Mouse (Mus musculus): ENCODE results near the gene Slc47a2. TPM values are rescaled to one million over a fixed set of nuclear protein-coding genes. Genes with fewer than 3 reads are reported as not detected.

The Slc47a2 gene
- total and polyA plus RNA-seq, 3 experiments, result 0.15 to 0.25 TPM; not detected in 1

DNA sequence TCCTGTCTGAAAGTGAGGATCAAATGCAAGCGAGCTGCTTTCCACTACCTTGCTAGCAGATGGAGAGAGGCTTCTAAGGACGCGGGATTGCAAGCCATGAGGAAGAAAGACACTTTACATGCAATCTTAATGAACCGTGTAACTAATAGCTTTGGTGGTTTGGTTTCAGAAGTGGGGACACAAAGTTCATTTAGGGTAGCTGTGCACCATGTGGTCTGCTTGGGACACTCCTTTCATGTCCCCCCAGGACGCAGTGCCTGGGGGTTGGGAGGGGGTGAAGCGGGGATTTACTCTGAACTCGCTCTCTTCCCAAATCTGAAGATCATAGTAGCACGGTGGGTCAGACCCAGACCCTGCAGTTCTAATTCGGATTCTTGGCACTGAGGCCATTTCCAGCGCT lies 689 bp downstream of the Slc47a2 start:
- H3K9me3 ChIP-seq (replicated peaks; ENCODE audit: insufficient read depth, low read length), result no peaks in the 10 kb centered on the region
- TF ChIP-seq ZMIZ1 (IDR thresholded peaks at IDR 0.05; ENCODE audit: low read depth, low read length) (no peak), CHD2 (IDR thresholded peaks at IDR 0.05; ENCODE audit: low read length) (no peak), CTCF (IDR thresholded peaks at IDR 0.05 in 2 of 3, conservative IDR thresholded peaks at IDR 0.05 in 1 of 3; ENCODE audit: control insufficient read depth in 1 of 3, insufficient read depth in 1 of 3, low read depth in 2 of 3, low read length in 3 of 3, poor library complexity in 1 of 3, severe bottlenecking in 1 of 3) (no peak), POLR2AphosphoS2 (IDR thresholded peaks at IDR 0.05; ENCODE audit: low read length) (no peak), USF2 (IDR thresholded peaks at IDR 0.05; ENCODE audit: borderline replicate concordance in 1 of 2, insufficient read depth in 1 of 2, low read depth in 1 of 2, low read length in 2 of 2) (no peak), ZC3H11A (IDR thresholded peaks at IDR 0.05; ENCODE audit: low read depth, low read length) (no peak), CHD1 (IDR thresholded peaks at IDR 0.05; ENCODE audit: low read depth, low read length) (no peak)
- H3K27me3 ChIP-seq (ENCODE audit: control insufficient read depth in 1 of 2, insufficient read depth in 2 of 2, low read length in 2 of 2), result peaks cover 0 to 10% of the 10 kb centered on the region in 2 experiments; a peak in 2 of 4 replicates
- no peak for DNase-seq (ENCODE audit: low read depth, low spot score)
- H3K36me3 ChIP-seq (ENCODE audit: control insufficient read depth in 1 of 2, insufficient read depth in 2 of 2, low read length in 2 of 2), result no peaks in the 10 kb centered on the region
- H3K4me1 ChIP-seq (ENCODE audit: control insufficient read depth in 1 of 2, insufficient read depth in 2 of 2, low read length in 2 of 2), result no peaks in the 10 kb centered on the region; a peak in 2 of 4 replicates
- H3K4me3 ChIP-seq (ENCODE audit: control insufficient read depth in 1 of 2, insufficient read depth in 1 of 2, low read depth in 2 of 2, low read length in 2 of 2), result no peak overlapping the region
- no peak overlapping the region for H3K9ac ChIP-seq (ENCODE audit: control insufficient read depth, low read depth, low read length, poor library complexity, severe bottlenecking)
- no peaks in the 10 kb centered on the region for H3K79me2 ChIP-seq (ENCODE audit: control insufficient read depth, insufficient read depth, low read length, poor library complexity)
- no peak overlapping the region for H3K27ac ChIP-seq (ENCODE audit: control insufficient read depth, low read depth, low read length)

DNA sequence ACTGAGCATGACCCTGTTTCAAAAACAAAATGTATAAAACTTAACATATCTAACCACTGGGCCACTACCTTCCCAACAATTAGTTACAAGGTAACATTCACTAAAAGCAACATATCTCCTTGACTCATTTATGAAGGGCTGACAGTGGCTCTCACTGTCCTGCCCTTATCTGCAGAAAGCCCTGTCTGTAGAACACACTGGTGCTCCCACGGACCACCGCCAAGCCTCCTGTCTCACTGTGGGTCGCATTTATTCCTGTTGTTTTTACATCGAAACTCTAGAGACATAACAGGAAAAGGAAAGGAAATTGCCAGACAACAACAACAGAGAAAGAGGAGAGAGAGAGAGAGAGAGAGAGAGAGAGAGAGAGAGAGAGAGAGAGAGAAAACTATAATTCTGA lies 1.4 kb downstream of the Slc47a2 start:
- Histone ChIP-seq H3K27me3 (ENCODE audit: control insufficient read depth in 1 of 2, insufficient read depth in 2 of 2, low read length in 2 of 2) (peaks cover 0 to 8% of the 10 kb centered on the region in 2 experiments; a peak in 2 of 4 replicates), H3K4me3 (ENCODE audit: control insufficient read depth in 1 of 2, insufficient read depth in 1 of 2, low read depth in 2 of 2, low read length in 2 of 2) (no peak overlapping the region), H3K9ac (ENCODE audit: control insufficient read depth, low read depth, low read length, poor library complexity, severe bottlenecking) (no peak overlapping the region), H3K9me3 (replicated peaks; ENCODE audit: insufficient read depth, low read length) (no peaks in the 10 kb centered on the region), H3K36me3 (ENCODE audit: control insufficient read depth in 1 of 2, insufficient read depth in 2 of 2, low read length in 2 of 2) (no peaks in the 10 kb centered on the region), H3K4me1 (ENCODE audit: control insufficient read depth in 1 of 2, insufficient read depth in 2 of 2, low read length in 2 of 2) (no peaks in the 10 kb centered on the region; a peak in 2 of 4 replicates), H3K27ac (ENCODE audit: control insufficient read depth, low read depth, low read length) (no peak overlapping the region), H3K79me2 (ENCODE audit: control insufficient read depth, insufficient read depth, low read length, poor library complexity) (no peaks in the 10 kb centered on the region)
- DNase-seq (ENCODE audit: low read depth, low spot score), result no peak
- TF ChIP-seq MAFK (IDR thresholded peaks at IDR 0.05; ENCODE audit: borderline replicate concordance, low read depth, low read length), result no peak
- TF ChIP-seq KAT2A (conservative IDR thresholded peaks at IDR 0.05; ENCODE audit: low read depth, low read length), result no peak
- no peak for TF ChIP-seq MAX (IDR thresholded peaks at IDR 0.05; ENCODE audit: low read length)
- no peak for TF ChIP-seq USF1 (IDR thresholded peaks at IDR 0.05; ENCODE audit: low read depth, low read length)

DNA sequence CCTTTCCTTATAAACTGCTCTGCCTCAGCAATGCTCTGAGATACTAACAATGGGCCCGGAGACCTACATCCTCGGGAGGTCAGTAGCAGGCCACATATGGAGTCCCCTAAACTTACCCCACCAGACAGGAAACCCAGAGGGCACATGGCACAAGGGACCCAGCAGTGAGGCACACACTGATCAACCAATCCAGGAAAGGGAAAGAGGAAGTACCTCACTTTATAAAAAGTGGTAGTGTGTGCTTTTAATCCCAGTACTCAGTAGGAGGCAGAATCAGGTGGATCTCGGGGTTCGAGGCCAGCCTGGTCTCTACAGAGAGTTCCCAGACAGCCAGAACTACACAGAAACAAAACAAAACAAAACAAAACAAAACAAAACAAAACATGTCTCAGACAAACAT lies 2.3 kb downstream of the Slc47a2 start:
- peaks cover 0 to 12% of the 10 kb centered on the region in 2 experiments; a peak in 2 of 4 replicates for H3K27me3 ChIP-seq (ENCODE audit: control insufficient read depth in 1 of 2, insufficient read depth in 2 of 2, low read length in 2 of 2)

More for the DNA sequence above, 2.3 kb downstream of the Slc47a2 start:
- Histone ChIP-seq H3K27ac (ENCODE audit: control insufficient read depth, low read depth, low read length) (no peak overlapping the region), H3K4me3 (ENCODE audit: control insufficient read depth in 1 of 2, insufficient read depth in 1 of 2, low read depth in 2 of 2, low read length in 2 of 2) (no peak overlapping the region), H3K9ac (ENCODE audit: control insufficient read depth, low read depth, low read length, poor library complexity, severe bottlenecking) (no peak overlapping the region), H3K79me2 (ENCODE audit: control insufficient read depth, insufficient read depth, low read length, poor library complexity) (no peaks in the 10 kb centered on the region), H3K36me3 (ENCODE audit: control insufficient read depth in 1 of 2, insufficient read depth in 2 of 2, low read length in 2 of 2) (no peaks in the 10 kb centered on the region), H3K4me1 (ENCODE audit: control insufficient read depth in 1 of 2, insufficient read depth in 2 of 2, low read length in 2 of 2) (no peaks in the 10 kb centered on the region; a peak in 2 of 4 replicates), H3K9me3 (replicated peaks; ENCODE audit: insufficient read depth, low read length) (no peaks in the 10 kb centered on the region)
- TF ChIP-seq ELF1 (IDR thresholded peaks at IDR 0.05; ENCODE audit: low read depth, low read length) (no peak), NRF1 (IDR thresholded peaks at IDR 0.05; ENCODE audit: insufficient read depth, low read depth, low read length, poor library complexity, severe bottlenecking) (no peak), ZC3H11A (IDR thresholded peaks at IDR 0.05; ENCODE audit: low read depth, low read length) (no peak), MEF2A (IDR thresholded peaks at IDR 0.05; ENCODE audit: extremely low read depth, insufficient replicate concordance, low read depth, low read length, poor library complexity, severe bottlenecking) (no peak), MAX (IDR thresholded peaks at IDR 0.05; ENCODE audit: low read length) (peak; percentile 59), ETS1 (IDR thresholded peaks at IDR 0.05; ENCODE audit: low read depth, low read length) (no peak), JUND (IDR thresholded peaks at IDR 0.05; ENCODE audit: low read depth, low read length) (no peak), CHD2 (IDR thresholded peaks at IDR 0.05; ENCODE audit: low read length) (no peak), MYC (IDR thresholded peaks at IDR 0.05; ENCODE audit: low read depth, low read length) (0 out of 2 replicates have a peak, but pooled peaks have one; percentile 22), POLR2AphosphoS5 (IDR thresholded peaks at IDR 0.05; ENCODE audit: borderline replicate concordance, low read depth, low read length) (no peak), ZKSCAN1 (IDR thresholded peaks at IDR 0.05; ENCODE audit: low read depth, low read length) (no peak), ZMIZ1 (IDR thresholded peaks at IDR 0.05; ENCODE audit: low read depth, low read length) (no peak), E2F4 (IDR thresholded peaks at IDR 0.05; ENCODE audit: borderline replicate concordance, low read depth, low read length) (no peak), NELFE (IDR thresholded peaks at IDR 0.05; ENCODE audit: low read depth, low read length) (no peak), MYB (IDR thresholded peaks at IDR 0.05; ENCODE audit: low read depth, low read length) (no peak), SMC3 (IDR thresholded peaks at IDR 0.05; ENCODE audit: low read depth, low read length) (no peak)
- DNase-seq (ENCODE audit: low read depth, low spot score), result peak; percentile 29

Measured in MEL (cell line).